Mouse (Mus musculus) thymus, postnatal 0 days (tissue): ENCODE measurements around the gene Slc25a28. TPM values are rescaled to one million over a fixed set of nuclear protein-coding genes. Genes with fewer than 3 reads are reported as not detected.

Experiments used
- DNase-seq: peaks from one replicate; pipeline ENCODE4 v3.0.0-alpha.2; 2015; ENCODE audit warnings: low spot score
- microRNA-seq: library from miRNA; unstranded; fragments of <30 nt; microRNA quantifications from one replicate; pipeline ENCODE4, GENCODE M21; 2016; ENCODE audit warnings: borderline number of aligned reads
- polyA plus RNA-seq: library from polyadenylated mRNA; unstranded; fragments of >200 nt; fragmentation: Nextera tagmentation; extraction: Ambion mirVana; gene quantifications from 2 replicates; pipeline ENCODE4 v1.2.1, GENCODE M21; 2015

Slc25a28 gene
- polyA plus RNA-seq, 1 experiment from 2014 or later: 19.3 TPM

DNA sequence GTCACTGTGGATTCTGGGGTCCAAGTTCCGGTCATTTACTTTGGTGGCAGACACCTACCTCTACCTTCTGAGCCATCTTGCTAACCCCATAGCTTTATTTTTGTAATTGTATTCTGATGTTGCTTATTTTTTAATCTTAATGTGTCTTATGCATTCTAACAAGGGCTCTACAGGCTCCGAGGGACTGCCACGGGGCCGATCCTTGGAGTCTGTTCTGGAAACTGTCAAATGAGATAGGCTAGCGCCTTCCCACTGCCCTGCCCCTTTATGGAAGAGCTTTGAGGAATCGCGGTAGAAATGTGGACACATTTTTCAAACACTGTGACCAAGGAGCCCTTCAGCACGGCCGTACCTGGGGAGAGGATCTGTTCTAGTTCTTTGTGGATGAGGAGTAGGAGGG is 31.8 kb downstream of the Slc25a28 start:
- no peak for DNase-seq

GRCm38 (mm10) chr19:43641833-43642232 is 32.8 kb downstream of the Slc25a28 start:
- no peak for DNase-seq

DNA sequence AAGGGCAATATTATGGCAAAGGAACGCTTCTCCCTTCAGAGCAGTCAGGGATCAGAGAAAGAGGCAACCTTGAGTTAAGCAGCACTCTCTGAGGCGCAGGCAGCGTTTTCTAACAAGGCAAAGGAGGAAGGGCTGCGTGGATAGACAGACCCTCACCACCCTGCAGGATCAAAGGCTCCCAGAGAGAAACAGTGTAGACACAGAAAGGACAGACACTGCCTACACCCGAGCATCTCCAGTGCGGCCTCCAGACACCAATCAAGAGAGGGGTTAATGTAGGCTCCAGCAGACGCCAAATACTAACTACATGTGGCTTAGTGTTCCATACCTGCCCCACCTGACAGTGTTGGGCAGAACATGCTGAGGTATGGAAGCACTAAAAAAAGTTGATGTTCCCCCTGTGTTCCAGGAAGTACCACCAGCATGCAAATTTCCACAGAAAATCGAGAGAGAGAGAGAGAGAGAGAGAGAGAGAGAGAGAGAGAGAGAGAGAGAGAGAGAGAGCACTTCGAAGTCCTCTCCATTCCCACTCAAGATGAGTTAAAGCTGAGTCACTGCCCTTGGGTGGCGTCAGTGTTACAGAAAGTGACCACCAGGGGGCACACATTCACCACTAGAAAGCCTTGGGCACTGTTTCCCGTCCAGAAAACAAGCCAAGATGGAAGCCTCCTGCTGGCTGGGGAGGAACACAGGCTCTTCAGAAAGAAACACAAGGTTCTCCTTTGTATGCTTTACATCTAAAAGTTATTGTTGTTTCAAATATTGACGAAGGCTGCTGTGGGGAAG is 44.0 kb downstream of the Slc25a28 start:
- peak; percentile 89 for DNase-seq

GRCm38 (mm10) chr19:43629088-43629487 is 45.6 kb downstream of the Slc25a28 start:
- DNase-seq: no peak

- no peak for DNase-seq
Observed at GRCm38 (mm10) chr19:43627345-43627744, 47.3 kb downstream of the Slc25a28 start.

- no peak for DNase-seq
Observed at GRCm38 (mm10) chr19:43626160-43626559, 48.5 kb downstream of the Slc25a28 start.

DNA sequence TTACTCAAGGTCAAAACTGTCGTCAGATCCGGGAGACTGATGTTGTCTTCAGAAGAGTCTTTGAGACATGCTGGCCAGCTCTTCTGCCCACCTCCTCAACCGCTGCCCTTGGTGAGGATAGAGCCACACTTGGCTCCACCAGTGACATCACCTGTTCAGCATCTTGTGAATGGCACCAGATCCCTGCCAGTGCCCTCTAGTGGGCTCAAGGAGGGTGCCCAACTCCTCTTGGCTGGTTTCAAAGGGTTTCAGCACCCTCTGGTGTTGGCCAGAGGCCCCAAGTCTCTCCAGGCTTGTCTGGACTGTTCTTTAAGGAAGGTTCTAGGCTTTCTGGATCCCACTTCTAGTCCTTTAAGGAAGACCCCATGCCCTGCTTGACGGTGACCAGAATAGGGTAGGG is 50.8 kb downstream of the Slc25a28 start:
- DNase-seq: peak; percentile 63

DNA sequence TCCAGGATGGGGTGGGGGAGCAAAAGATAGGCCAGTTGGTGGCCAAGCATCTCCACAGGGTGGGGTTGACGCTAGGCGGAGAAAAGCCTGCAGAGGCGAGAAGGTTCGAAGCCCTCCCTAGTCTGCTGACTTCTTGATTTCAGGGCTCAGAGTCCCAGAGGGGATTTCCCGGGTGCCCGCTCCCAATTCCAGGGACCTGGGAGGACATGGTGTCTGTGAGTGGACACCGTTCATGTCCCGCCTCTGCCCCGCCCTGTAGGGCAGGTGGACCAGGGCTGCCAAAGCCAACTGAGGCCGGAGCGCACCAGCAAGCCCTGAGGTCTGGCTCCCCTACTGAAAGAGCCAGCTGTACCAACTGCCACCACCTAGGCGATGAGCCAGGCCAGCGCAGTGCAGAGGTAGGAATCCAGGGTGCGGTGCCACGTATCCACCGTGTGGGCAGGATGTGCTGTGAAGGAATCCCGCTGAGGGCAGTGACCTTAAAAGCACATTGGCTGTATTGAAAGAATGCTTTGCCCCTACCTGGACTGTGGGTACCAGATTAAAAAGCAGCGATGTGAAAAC is 54.7 kb downstream of the Slc25a28 start:
- no peak for DNase-seq

DNA sequence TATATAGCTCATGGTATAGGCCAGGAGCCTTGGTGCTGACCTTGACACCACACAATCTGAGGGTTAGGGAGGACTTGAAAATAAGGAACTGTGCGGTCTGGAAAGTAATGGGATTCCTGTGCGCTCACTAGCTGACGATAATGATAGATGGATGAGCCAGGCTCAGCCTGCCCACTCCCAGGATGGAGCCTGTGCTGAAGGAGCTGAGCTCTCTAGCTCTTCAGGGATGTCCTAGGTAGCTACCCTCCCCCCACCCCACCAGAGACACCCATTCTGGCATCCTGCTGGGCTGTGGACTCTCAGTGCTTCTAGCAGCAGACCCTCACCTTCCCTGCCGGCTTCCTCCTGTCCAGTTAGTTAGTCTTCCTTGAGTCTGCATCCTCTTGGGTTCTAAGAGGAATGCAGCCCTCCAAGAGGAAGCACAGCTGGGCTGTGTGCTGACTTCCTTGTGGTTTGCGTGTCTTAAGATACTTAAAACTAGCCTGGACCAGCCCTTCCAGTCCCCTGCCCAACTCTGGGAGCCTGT is 56.1 kb downstream of the Slc25a28 start:
- no peak for DNase-seq

DNA sequence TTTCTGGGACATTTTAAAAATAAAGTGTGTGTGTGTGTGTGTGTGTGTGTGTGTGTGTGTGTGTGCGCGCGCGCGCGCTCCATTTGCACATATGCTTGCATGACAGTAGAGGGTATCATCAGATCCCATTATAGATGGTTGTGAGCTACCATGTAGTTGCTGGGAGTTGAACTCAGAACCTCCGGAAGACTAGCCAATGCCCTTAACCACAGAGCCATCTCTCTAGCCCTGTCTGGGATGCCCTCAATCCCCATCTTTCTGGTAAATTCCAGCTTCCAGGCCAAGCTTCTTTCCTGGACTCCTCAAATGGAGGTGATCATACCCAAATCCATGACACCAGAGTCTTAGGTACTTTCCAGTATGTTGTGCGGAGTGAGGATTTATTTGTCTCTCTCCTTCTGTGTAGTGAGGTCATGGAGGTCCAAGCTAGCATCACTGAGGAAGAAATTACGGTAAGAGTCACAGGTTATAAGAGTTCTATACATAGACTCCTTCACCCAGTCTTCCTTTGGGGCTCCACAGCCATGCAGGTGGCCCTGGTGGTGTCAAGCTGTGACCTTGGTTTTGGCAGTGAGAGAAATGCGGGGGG is 56.8 kb downstream of the Slc25a28 start:
- DNase-seq: no peak

GRCm38 (mm10) chr19:43616889-43617288 is 57.8 kb downstream of the Slc25a28 start:
- no peak for DNase-seq

GRCm38 (mm10) chr19:43616415-43616861 is 58.2 kb downstream of the Slc25a28 start:
- no peak for DNase-seq

DNA sequence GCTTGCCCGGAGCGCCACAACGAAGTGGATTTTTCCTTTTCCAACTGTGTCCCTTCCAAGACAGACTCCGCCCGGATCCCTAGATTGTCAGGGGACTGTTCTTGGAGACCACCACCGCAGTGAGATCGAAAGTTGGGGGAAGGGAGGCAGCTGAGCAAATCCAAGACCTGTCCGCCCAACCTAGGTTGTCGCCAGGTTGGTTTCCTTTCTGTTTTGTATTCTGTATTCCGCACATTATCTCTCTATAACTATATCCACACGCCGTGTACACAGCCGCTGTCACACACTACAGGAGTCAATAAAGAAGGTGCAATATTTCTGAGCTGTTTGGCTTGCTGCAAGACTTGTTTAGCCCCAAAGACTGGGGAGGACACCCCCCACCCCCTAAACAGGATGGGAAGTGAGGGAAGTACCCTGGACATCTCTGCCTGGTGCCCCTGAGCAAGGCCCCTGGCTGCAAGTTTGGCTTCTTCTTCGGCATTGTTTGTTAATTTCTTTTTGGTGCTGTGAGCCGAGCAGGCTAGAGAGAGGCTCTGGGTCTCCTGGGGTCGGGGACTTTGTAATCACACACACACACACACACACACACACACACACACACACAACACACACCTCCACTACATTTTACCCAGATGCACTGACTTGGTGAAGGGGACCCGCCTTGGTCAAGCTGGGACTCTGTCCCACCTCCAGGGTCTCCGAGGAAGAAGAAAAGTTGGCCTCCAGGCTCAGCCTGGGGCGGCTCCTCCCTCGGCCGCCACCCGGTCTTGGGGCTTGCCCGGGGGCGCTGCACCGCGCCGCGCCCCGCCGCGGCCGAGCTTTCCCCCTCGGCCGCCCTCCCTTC is 58.9 kb downstream of the Slc25a28 start:
- DNase-seq: no peak

GRCm38 (mm10) chr19:43615074-43615445 is 59.6 kb downstream of the Slc25a28 start:
- no peak for DNase-seq

- DNase-seq: peak; percentile 40
Observed at GRCm38 (mm10) chr19:43614341-43615073, 60.2 kb downstream of the Slc25a28 start.

Small RNAs within 50 kb of the gene (microRNA-seq; reads per million reads assigned to microRNA genes)
- not detected for gene Gm22646

Other genes starting within 250 kb of the Slc25a28 start
- gene Cnnm1, start 234.4 kb downstream of the Slc25a28 start, polyA plus RNA-seq: 0.44 and 0.78 TPM in 2 replicates
- 62.8 and 63.2 TPM in 2 replicates for gene Got1, start 150.3 kb downstream of the Slc25a28 start, polyA plus RNA-seq
- not detected in 2 replicates for gene Nkx2-3, start 62.6 kb downstream of the Slc25a28 start, polyA plus RNA-seq
- gene Entpd7, start 14.8 kb upstream of the Slc25a28 start, polyA plus RNA-seq: 8.9 and 11.2 TPM in 2 replicates
- gene Cutc, start 78.1 kb upstream of the Slc25a28 start, polyA plus RNA-seq: 25.4 and 26.5 TPM in 2 replicates
- gene Cox15, start 78.1 kb upstream of the Slc25a28 start, polyA plus RNA-seq: 8.7 and 9.8 TPM in 2 replicates
- gene Abcc2, start 107.3 kb upstream of the Slc25a28 start, polyA plus RNA-seq: not detected in 2 replicates